Mouse (Mus musculus) thymus, postnatal 25 days (tissue): Measurements from ENCODE around the gene Ube3a.

Source experiments
- DNase-seq: peaks from one replicate; pipeline ENCODE4 v3.0.0; 2022

The Ube3a gene

DNA sequence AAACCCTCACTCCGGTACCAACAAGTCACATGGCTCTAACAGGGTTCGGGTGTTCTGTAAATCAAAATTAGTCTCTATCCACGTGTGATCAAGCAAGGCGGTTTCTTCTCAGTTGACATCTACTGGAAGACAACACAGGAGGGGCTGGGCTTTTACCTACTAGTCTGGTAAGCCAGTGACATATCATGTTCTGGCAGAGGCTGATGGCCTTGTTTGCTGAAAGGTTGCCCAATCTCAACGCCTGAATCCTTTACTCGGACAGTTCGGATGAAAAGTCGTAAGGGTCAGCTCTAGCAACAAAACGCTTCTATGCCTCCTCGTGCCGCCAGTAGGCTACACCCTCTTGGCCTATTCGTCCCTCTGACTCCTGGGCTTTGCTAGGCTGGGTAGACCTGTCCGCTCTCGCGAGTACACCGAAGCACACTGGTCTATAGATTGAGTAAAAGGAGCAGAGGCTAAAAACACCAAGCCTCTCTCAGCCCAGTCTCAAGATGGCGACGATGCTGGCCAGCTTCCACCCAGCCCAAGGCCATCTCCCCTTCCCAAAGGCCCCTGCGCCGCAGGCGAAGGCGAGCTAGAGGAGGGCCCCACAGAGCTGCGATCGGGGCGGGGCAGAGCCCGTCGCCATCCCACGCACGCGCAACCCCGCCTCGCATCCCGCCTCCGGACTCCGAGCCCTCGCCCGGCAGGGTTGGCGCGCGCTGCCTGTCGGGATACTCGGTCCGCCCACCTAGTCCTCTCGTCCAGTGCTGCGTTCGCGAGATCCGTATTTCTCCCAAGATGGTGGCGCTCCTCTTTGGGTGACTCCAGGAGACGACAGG is at the start of gene Ube3a:
Gene Ube3a (plus strand): TSS at position 706 of the 821 bp plus-strand sequence.
- DNase-seq, result peak; percentile 97

DNA sequence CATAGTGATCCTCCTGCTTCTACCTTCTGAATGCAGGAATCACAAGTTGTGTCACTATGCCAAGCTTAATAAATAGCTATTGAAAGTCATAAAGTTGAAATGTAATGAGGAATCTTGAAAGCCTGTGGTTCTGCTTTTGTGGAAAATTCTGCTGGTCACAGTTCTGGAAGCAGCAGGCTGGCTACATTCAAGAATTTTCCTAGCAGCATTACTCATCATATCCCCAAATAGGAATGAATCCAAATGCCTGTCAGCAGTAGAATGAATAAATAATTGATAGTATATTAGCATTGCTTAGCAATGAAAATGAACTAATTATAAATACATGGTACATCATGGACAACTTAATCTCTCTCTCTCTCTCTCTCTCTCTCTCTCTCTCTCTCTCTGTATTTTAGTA is 35.7 kb upstream of the Ube3a start:
- DNase-seq, result no peak

DNA sequence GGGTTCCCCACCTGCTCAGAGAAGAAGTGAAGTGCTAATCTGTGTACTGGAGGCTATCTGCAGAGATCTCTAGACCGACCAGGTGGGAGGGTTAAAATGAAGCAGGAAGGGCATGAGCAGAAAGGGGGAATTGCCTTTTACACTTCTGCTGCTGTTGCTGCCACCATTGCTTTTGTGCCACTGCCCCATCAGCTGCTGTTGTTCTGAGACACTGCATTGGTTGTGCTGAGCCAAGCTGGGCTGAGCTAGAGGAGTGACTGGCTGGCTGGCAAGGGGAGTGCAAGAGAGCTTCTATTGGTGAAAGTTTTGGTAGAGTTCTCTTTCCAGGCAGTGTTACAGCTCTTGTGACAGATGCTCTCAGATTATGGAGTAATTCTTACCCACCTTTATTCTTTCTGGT is 13.6 kb upstream of the Ube3a start:
- no peak for DNase-seq

- no peak for DNase-seq
Observed at GRCm38 (mm10) chr7:59221244-59221643, 7.3 kb upstream of the Ube3a start.

GRCm38 (mm10) chr7:59228866-59229182 is 274 bp downstream of the Ube3a start:
- no peak for DNase-seq

DNA sequence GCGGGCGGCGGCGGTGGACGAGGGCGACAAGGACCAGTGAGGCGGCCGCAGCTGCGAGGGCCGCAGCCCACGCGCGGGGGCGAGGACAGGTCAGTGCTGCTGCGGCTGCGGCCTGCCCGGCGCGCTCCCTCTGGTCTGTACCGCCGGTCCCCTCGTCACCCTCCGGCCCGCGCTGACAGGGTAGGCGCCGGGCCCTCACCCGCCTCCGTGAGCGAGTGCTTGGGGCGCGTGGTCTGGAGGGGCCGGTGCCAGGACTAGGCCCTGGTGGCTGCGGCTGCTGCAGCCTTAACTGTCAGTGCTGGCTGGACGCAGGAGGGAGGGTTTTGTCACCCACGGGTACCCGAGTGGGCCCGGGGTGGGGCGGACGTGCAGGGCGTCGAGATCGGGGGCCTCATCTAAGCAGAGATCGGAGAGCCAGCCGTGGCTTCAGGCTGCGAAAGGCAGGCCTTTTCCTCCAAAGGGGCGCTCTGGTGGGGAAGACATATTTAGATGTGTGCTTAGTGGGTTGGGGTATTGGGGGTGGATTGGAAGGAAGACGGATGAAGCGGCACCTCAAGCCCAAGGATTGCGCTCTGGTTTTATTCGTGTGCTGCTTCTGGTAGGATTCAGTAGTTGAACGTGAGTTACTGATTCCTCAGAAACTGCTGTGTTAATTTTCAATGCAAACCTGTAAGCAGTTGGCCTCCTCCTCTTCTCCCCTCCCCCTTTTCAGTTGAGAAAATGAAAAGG is 797 bp downstream of the Ube3a start:
- peak; percentile 68 for DNase-seq

GRCm38 (mm10) chr7:59230304-59230703 is 1.8 kb downstream of the Ube3a start:
- no peak for DNase-seq

DNA sequence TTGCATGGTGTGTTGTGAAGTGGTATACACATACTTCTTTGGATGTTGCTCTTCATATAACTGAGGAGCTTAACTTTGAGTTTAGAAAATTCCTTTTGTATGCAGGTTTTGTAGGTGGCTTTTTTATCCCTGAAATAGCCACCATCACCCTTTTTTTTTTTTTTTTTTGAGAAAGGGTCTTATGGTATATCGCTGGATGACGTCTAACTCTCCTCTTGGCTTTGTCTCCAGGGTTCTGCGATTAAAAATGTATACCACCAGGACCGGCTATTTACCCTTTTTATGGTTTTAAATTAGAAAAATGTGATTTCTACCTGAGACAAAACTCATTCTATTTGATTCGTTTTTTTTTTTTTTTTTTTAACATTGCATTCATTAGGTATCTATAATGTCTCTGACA is 2.2 kb downstream of the Ube3a start:
- no peak for DNase-seq

DNA sequence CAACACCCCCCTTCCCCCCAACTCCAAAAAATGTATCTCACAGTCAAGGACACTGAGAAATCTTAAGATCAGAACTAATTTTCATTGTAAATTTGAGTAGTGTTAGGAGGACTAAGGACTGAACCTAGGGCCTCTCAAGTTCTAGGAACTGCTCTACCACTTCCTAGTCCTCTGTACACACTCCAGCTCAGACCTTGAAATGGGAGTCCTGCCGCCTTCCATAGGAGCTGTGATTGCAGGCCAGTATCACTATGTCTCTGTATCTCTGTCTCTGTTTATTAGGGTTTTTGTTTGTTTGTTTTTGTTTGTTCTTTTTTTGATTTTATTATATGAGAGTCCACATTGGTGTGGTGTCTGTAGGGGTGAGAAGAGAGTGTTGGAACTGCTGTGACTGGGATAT is 3.4 kb downstream of the Ube3a start:
- no peak for DNase-seq

DNA sequence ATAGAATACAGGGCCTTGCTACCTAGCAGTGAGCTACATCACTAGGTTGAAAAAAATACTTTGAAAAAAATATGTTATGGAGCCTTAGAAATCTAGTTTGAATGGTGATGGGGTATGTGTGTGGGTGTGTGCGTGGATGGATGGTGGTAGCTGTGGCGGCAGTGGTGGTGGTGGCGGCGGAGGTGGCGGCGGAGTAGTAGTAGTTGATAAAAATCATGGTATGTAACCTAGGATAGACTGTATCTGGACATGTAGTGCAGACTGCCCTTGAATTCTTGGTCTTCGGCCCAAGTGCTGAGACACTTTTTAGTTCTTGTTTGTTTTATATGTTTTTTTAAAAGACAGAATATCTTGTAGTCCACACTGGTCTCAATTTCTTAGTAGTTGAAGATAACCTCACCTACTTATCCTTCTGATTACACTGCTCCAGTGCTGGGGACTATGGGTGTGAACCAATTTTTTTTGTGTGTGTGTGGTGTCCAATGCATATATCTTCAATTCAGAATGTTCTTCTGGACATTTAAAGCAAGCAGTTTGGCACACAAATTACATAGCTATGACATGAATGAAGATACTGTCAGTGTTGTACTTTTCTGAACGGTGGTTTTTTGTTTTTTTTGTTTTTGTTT is 6.3 kb downstream of the Ube3a start:
- DNase-seq, result no peak

DNA sequence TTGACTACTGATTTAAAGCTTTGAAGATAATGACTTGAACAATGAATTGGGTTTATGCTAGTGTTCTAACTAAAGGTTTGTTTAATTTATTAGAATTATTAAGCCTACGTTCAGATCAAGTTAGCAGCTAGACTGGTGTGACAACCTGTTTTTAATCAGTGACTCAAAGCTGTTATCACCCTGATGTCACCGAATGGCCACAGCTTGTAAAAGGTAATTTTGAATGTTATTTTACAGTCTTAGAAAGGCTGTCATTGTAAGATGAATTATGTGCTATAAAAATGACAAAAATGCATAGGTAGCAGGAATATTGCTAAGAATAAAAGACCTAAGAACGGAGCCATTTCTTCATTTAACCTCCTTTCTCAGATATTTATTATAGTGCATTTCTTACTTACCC is 14.7 kb downstream of the Ube3a start:
- DNase-seq, result no peak

DNA sequence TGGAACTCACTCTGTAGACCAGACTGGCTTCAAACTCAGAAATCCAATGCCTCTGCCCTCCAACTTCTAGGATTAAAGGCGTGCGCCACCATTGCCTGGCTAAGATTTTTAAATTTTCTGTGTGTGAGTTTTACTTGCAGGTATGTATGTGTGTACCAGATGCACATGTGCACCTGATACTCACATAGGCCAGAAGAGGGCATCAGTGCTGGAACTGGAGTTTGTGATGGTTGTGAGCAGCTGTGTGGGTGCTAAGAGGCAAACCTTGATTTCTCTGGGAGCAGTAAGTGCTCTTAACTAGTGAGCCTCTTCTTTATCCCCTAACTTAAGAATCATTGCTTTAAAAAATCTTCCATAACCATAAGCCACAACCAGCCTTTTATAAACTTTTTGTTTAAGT is 17.0 kb downstream of the Ube3a start:
- DNase-seq, result peak; percentile 43

- no peak for DNase-seq
Observed at GRCm38 (mm10) chr7:59253373-59253772, 24.8 kb downstream of the Ube3a start.

- no peak for DNase-seq
Observed at GRCm38 (mm10) chr7:59265538-59265937, 37.0 kb downstream of the Ube3a start.

DNA sequence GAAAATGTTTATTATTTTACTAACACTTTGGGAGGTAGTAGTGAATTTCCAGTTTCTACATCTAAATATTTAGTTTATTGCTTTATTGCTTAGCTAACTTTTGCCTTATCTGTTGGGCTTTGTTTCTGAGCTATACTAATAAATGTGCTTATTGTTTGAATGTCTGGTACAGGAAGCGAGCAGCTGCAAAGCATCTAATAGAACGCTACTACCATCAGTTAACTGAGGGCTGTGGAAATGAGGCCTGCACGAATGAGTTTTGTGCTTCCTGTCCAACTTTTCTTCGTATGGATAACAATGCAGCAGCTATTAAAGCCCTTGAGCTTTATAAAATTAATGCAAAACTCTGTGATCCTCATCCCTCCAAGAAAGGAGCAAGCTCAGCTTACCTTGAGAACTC is 43.2 kb downstream of the Ube3a start:
- DNase-seq, result no peak

GRCm38 (mm10) chr7:59312576-59312975 is 84.0 kb downstream of the Ube3a start:
- no peak for DNase-seq

- no peak for DNase-seq
Observed at GRCm38 (mm10) chr7:59322759-59323158, 94.2 kb downstream of the Ube3a start.
